Mouse (Mus musculus): ENCODE data around the gene Abraxas1.

DNA sequence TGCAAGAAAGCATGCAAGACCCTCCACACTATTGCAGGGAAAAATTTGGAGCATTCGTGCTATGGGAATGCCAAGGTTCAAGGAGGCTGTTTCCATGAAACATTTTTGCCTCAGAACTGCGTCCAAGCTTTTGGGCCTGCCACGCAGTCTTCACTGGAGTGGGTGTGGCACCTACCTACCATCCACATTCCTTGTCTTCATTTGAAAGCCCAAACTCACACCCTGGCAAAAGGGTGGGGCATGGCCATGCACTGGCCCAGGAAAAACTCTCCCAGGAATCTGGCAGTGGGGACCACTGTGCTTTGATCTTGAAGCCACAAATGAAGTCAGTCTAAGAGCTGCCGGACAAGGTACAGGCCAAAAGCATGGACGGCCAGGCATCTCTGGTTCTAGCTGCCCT is 62.6 kb downstream of the Abraxas1 start:
- TF ChIP-seq POLR2A (IDR thresholded peaks at IDR 0.05; ENCODE audit: extremely low read depth, insufficient read depth, low read length) (no peak), CTCF (IDR thresholded peaks at IDR 0.05; ENCODE audit: extremely low read depth, insufficient read depth, low read length) (no peak)
